ENCODE assay signal across 8 mouse cellular contexts in genomic region chr6:88196054-88196732, GRCm38 (mm10). TPM values are rescaled to one million over a fixed set of nuclear protein-coding genes. Genes with fewer than 3 reads are reported as not detected.
DNase-seq lines count a peak whose midpoint lies in the region; ATAC-seq lines count a peak whose summit lies in the region.

No protein-coding gene starts in this region.

- H3K4me3 ChIP-seq in hindbrain, embryonic 14.5 days (replicated peaks; ENCODE audit: low read length), result peak overlapping the region; percentile 32
- peak overlapping the region; percentile 31 for H3K4me3 ChIP-seq in midbrain, embryonic 16.5 days (ENCODE audit: low read depth, low read length)

- H3K9ac ChIP-seq in hindbrain, embryonic 14.5 days, result peak overlapping the region; percentile 31
- H3K9ac ChIP-seq in midbrain, embryonic 16.5 days (ENCODE audit: low read depth, low read length), result peak overlapping the region; percentile 54

- H3K4me2 ChIP-seq in hindbrain, embryonic 14.5 days (replicated peaks), result peak overlapping the region; percentile 54
- H3K4me2 ChIP-seq in midbrain, embryonic 16.5 days (ENCODE audit: low read length), result peak overlapping the region; percentile 48

- no peak for ATAC-seq in hindbrain, embryonic 14.5 days (ENCODE audit: low FRiP score)
- ATAC-seq in midbrain, embryonic 16.5 days, result no peak
- no peak for ATAC-seq in cerebellum, adult (ENCODE audit: insufficient number of reproducible peaks, low FRiP score, low TSS enrichment)
- ATAC-seq in inflammation-experienced regulatory T-cells, adult 6 months, result no peak

- H3K27ac ChIP-seq in hindbrain, embryonic 14.5 days, result no peak overlapping the region; the same call in 1 of the 2 replicates
- no peak overlapping the region for H3K27ac ChIP-seq in midbrain, embryonic 16.5 days (ENCODE audit: low read length)

- peaks cover 12% of the 10 kb centered on the region for H3K4me1 ChIP-seq in hindbrain, embryonic 14.5 days (replicated peaks; ENCODE audit: control insufficient read depth, insufficient read depth, low read length)
- peaks cover 27% of the 10 kb centered on the region for H3K4me1 ChIP-seq in midbrain, embryonic 16.5 days (ENCODE audit: control insufficient read depth, insufficient read depth, low read length)

- intact Hi-C loops in heart, postnatal 25 days (cut with DNase I), result no loop called here

- H3K27me3 ChIP-seq in hindbrain, embryonic 14.5 days (ENCODE audit: control insufficient read depth, insufficient read depth, low read length), result peaks cover 95% of the 10 kb centered on the region
- H3K27me3 ChIP-seq in midbrain, embryonic 16.5 days (ENCODE audit: control insufficient read depth, insufficient read depth, low read depth, low read length), result peaks cover 58% of the 10 kb centered on the region

- peak; percentile 92 for DNase-seq in heart, adult 11 months
- DNase-seq in heart, postnatal 25 days (ENCODE audit: low spot score), result no peak
- DNase-seq in embryo, embryonic 9.5 days (ENCODE audit: extremely low spot score), result peak; percentile 47
- no peak for DNase-seq in hindbrain, embryonic 14.5 days (ENCODE audit: low spot score)
- DNase-seq in ovary, postnatal 14 days (ENCODE audit: low spot score), result no peak

- no peaks in the 10 kb centered on the region for H3K36me3 ChIP-seq in hindbrain, embryonic 14.5 days (replicated peaks; ENCODE audit: control insufficient read depth, insufficient read depth)
- no peaks in the 10 kb centered on the region for H3K36me3 ChIP-seq in midbrain, embryonic 16.5 days (ENCODE audit: control insufficient read depth, insufficient read depth, low read length)

- whole genome bisulfite sequencing in hindbrain, embryonic 14.5 days, result 1% methylated on average over 33 of the region's 33 CpGs
- 1% methylated on average over 33 of the region's 33 CpGs for WGBS in midbrain, embryonic 16.5 days

- no peaks in the 10 kb centered on the region for H3K9me3 ChIP-seq in hindbrain, embryonic 14.5 days (ENCODE audit: control insufficient read depth, low read length)
- H3K9me3 ChIP-seq in midbrain, embryonic 16.5 days (replicated peaks; ENCODE audit: control insufficient read depth, low read length, poor library complexity, severe bottlenecking), result no peaks in the 10 kb centered on the region

RNA-seq across cellular contexts. Expression of gene Gata2, which starts 2.5 kb away (rescaled TPM):
- total RNA-seq in heart, postnatal 25 days (2021), result 10 to 100 TPM; 17.0 to 19.8 TPM
- 19.1 and 19.2 TPM in 2 replicates for polyA plus RNA-seq in hindbrain, embryonic 14.5 days (2014; fragmentation: Nextera tagmentation; extraction: Ambion mirVana)
- 13.0 and 15.0 TPM in 2 replicates for polyA plus RNA-seq in midbrain, embryonic 16.5 days (2015; fragmentation: Nextera tagmentation; extraction: Ambion mirVana)
- polyA plus RNA-seq in inflammation-experienced regulatory T-cells, adult 6 months (2017; shearing (Covaris generic)), result not detected

RNA-seq across cellular contexts. Expression of gene Dnajb8, which starts 25.9 kb away (rescaled TPM):
- not detected for total RNA-seq in heart, postnatal 25 days (2021)
- not detected in 2 replicates for polyA plus RNA-seq in hindbrain, embryonic 14.5 days (2014; fragmentation: Nextera tagmentation; extraction: Ambion mirVana)
- polyA plus RNA-seq in midbrain, embryonic 16.5 days (2015; fragmentation: Nextera tagmentation; extraction: Ambion mirVana), result not detected in 2 replicates
- not detected for polyA plus RNA-seq in inflammation-experienced regulatory T-cells, adult 6 months (2017; shearing (Covaris generic))

Comparison
In these comparisons a context has a peak if more than half of its experiments do, and no peak if none do; other contexts are left out.
1. DNase-seq: peak in heart, adult 11 months (single experiment) and embryo, embryonic 9.5 days (single experiment); none in heart, postnatal 25 days (single experiment), hindbrain, embryonic 14.5 days (single experiment) and ovary, postnatal 14 days (single experiment).
2. RNA of gene Gata2, which starts 2.5 kb away (polyA plus RNA-seq): 19.1 to 19.2 TPM in hindbrain, embryonic 14.5 days and 13.0 to 15.0 TPM in midbrain, embryonic 16.5 days; not detected in inflammation-experienced regulatory T-cells, adult 6 months; every median in the first group is over 10 times any median in the second.